Mouse (Mus musculus): ENCODE measurements around the gene Ptk7.

DNA sequence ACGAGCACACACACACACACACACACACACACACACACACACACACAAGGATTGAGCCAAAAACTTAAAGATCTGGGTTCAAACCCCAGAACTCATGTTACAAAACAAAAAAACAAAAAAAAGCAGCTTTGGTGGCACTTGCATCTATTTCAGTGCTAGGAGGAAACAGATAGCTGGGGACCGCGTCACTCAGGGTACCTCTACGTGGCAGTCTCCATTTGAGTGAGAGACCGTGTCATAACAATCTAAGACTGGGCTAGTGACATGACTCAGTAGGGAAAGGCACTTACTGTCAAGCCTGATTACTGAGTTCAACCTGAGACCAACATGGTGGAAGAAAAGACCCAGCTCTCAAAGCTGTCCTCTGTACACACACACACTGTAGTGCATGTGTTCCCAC, 71.2 kb downstream of the Ptk7 start:
- TF ChIP-seq TAL1 (IDR thresholded peaks at IDR 0.05; ENCODE audit: low read length) (no peak), GATA1 (IDR thresholded peaks at IDR 0.05; ENCODE audit: low read length) (no peak)

Measured in erythroblast, embryonic 14.5 days (primary cell).